8 mouse cellular contexts compared by ENCODE assay signal in the genomic region with DNA sequence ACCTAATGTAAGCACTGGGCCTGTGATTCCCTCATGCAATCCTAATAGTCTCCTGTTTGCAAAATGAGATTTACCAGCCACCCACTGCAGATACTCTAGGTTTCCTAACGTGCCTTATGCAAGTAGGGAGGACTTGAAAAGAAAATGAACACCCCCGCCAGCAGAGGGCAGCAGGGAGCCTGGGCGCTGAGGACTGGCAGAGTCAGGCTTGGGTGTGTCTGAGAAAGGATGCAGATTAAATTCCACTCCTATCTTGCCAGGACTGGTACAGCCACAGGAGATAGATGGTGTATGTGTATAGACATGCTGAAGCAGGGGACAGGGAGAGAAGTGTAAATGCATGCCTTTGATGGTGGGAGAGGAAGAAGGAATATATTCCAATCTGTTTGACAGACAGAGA. TPM values are rescaled to one million over a fixed set of nuclear protein-coding genes. Genes with fewer than 3 reads are reported as not detected.
DNase-seq lines count a peak whose midpoint lies in the region; ATAC-seq and TF ChIP-seq lines count a peak whose summit lies in the region.

No protein-coding gene starts in this region.

- no peaks in the 10 kb centered on the region for H3K9me3 ChIP-seq in heart, embryonic 11.5 days (replicated peaks; ENCODE audit: control insufficient read depth, low read length)
- H3K9me3 ChIP-seq in E14TG2a.4 (ENCODE audit: low read length): peaks cover 45% of the 10 kb centered on the region
- 0 out of 2 replicates have a peak, but pooled peaks cover 3% of the 10 kb centered on the region for H3K9me3 ChIP-seq in liver, embryonic 12.5 days (replicated peaks)

- no peak overlapping the region for H3K4me3 ChIP-seq in heart, adult 2 months
- H3K4me3 ChIP-seq in heart, embryonic 11.5 days (ENCODE audit: low read depth, low read length): no peak overlapping the region
- no peak overlapping the region for H3K4me3 ChIP-seq in E14TG2a.4 (replicated peaks; ENCODE audit: low read length)
- no peak overlapping the region for H3K4me3 ChIP-seq in liver, embryonic 12.5 days

- ATAC-seq in heart, embryonic 11.5 days (replicated peaks; ENCODE audit: insufficient number of reproducible peaks, low FRiP score, low TSS enrichment): no peak
- peak; percentile 65 for ATAC-seq in liver, embryonic 12.5 days

- DNase-seq in heart, adult 2 months: peak; percentile 70 to 81
- DNase-seq in c-Kit-negative CD71-positive TER-119-positive erythroid progenitor cells, embryonic 14.5 days (ENCODE audit: low read depth, low spot score): peak; percentile 73
- DNase-seq in heart, postnatal 36 days: peak; percentile 65 to 77
- DNase-seq in right cerebral cortex, postnatal 14 days: peak; percentile 64
- DNase-seq in urinary bladder, postnatal 4 days (ENCODE audit: low spot score in 2 of 2): peak; percentile 56 to 74

- intact Hi-C loops in heart, adult 2 months (cut with DNase I): loop anchor here (5.0 to 10.0 kb wide), 2 partner anchors 356 to 679 kb away; a partner anchor contains a TSS
- intact Hi-C loops in heart, postnatal 36 days (cut with DNase I): loop anchor here (5.0 to 10.0 kb wide), 2 partner anchors 569 to 681 kb away; a partner anchor contains a TSS

- no peak for TF ChIP-seq POLR2A in heart, adult 2 months (IDR thresholded peaks at IDR 0.05; ENCODE audit: insufficient read depth, low read depth, low read length)

- peak; percentile 92 for TF ChIP-seq CTCF in heart, adult 2 months (IDR thresholded peaks at IDR 0.05)
- TF ChIP-seq CTCF in E14TG2a.4 (conservative IDR thresholded peaks at IDR 0.05; ENCODE audit: low read length): peak; percentile 57

- no peaks in the 10 kb centered on the region for H3K36me3 ChIP-seq in heart, adult 2 months (ENCODE audit: control insufficient read depth, insufficient read depth, low read length)
- no peaks in the 10 kb centered on the region for H3K36me3 ChIP-seq in heart, embryonic 11.5 days (ENCODE audit: control insufficient read depth, insufficient read depth, low read length)
- H3K36me3 ChIP-seq in E14TG2a.4 (ENCODE audit: insufficient read depth, low read length): no peaks in the 10 kb centered on the region
- H3K36me3 ChIP-seq in liver, embryonic 12.5 days: no peaks in the 10 kb centered on the region

- H3K9ac ChIP-seq in heart, adult 2 months (ENCODE audit: low read depth, low read length): no peak overlapping the region
- H3K9ac ChIP-seq in heart, embryonic 11.5 days (ENCODE audit: low read depth, low read length): no peak overlapping the region
- no peak overlapping the region for H3K9ac ChIP-seq in liver, embryonic 12.5 days

- H3K79me2 ChIP-seq in heart, adult 2 months (replicated peaks; ENCODE audit: control insufficient read depth, insufficient read depth, low read length): no peaks in the 10 kb centered on the region

- H3K27me3 ChIP-seq in heart, adult 2 months (ENCODE audit: control insufficient read depth, insufficient read depth, low read length): no peaks in the 10 kb centered on the region
- H3K27me3 ChIP-seq in heart, embryonic 11.5 days (ENCODE audit: control insufficient read depth, insufficient read depth, low read length): no peaks in the 10 kb centered on the region
- H3K27me3 ChIP-seq in E14TG2a.4 (ENCODE audit: insufficient read depth, low read length): no peaks in the 10 kb centered on the region
- peaks cover 8% of the 10 kb centered on the region; the same call in 1 of the 2 replicates for H3K27me3 ChIP-seq in liver, embryonic 12.5 days (replicated peaks)

- TF ChIP-seq EP300 in heart, adult 2 months (IDR thresholded peaks at IDR 0.05; ENCODE audit: insufficient read depth, low read depth, low read length): no peak

- 35% methylated on average over 3 of the region's 3 CpGs for WGBS in heart, adult 2 months
- WGBS in heart, embryonic 11.5 days (ENCODE audit: insufficient replicate concordance): 38% methylated on average over 3 of the region's 3 CpGs
- 13% methylated on average over 3 of the region's 3 CpGs for WGBS in liver, embryonic 12.5 days (ENCODE audit: insufficient replicate concordance)

- no peak overlapping the region for H3K4me2 ChIP-seq in heart, embryonic 11.5 days
- H3K4me2 ChIP-seq in liver, embryonic 12.5 days: no peak overlapping the region

- H3K27ac ChIP-seq in heart, adult 2 months: no peak overlapping the region
- H3K27ac ChIP-seq in heart, embryonic 11.5 days (ENCODE audit: low read depth, low read length): no peak overlapping the region
- no peak overlapping the region for H3K27ac ChIP-seq in liver, embryonic 12.5 days

- H3K4me1 ChIP-seq in heart, adult 2 months (ENCODE audit: control insufficient read depth, insufficient read depth, low read length): peaks cover 5% of the 10 kb centered on the region
- H3K4me1 ChIP-seq in heart, embryonic 11.5 days (ENCODE audit: control insufficient read depth, insufficient read depth, low read length): no peaks in the 10 kb centered on the region
- H3K4me1 ChIP-seq in E14TG2a.4 (replicated peaks; ENCODE audit: low read depth, low read length): peaks cover 8% of the 10 kb centered on the region
- peaks cover 10% of the 10 kb centered on the region; the same call in 1 of the 2 replicates for H3K4me1 ChIP-seq in liver, embryonic 12.5 days

RNA-seq across cellular contexts. Expression of a gene that starts 24.2 kb away (rescaled TPM):
- total RNA-seq in heart, adult 2 months (2021): 100 to 1,000 TPM; 111 to 134 TPM
- 30.0 and 66.9 TPM in 2 replicates for polyA plus RNA-seq in heart, adult 2 months (2012; rRNA removed)
- polyA plus RNA-seq in heart, embryonic 11.5 days (2014; fragmentation: Nextera tagmentation; extraction: Ambion mirVana): 201 and 216 TPM in 2 replicates
- 100 to 1,000 TPM; 134 to 142 TPM for total RNA-seq in heart, postnatal 36 days (2021)
- 130 and 134 TPM in 2 replicates for polyA plus RNA-seq in liver, embryonic 12.5 days (2016; fragmentation: Nextera tagmentation; extraction: Ambion mirVana)
